Mouse (Mus musculus) midbrain, embryonic 11.5 days (tissue): Measurements from ENCODE around the gene Lrig1. TPM values are rescaled to one million over a fixed set of nuclear protein-coding genes. Genes with fewer than 3 reads are reported as not detected.
A peak's percentile ranks its signal among the peaks of the same experiment; 100 is the strongest.

Experiments
- ATAC-seq: fragments of 200-750 bp; cut with Nextera tagmentation; 2 replicates; pipeline ENCODE4 v1.8.0; 2017; ENCODE audit warnings: moderate TSS enrichment, moderate library complexity; ENCODE audit not compliant: low FRiP score
- DNase-seq: peaks from one replicate; pipeline ENCODE4 v3.0.0; 2015; ENCODE audit warnings: low spot score; ENCODE audit errors: missing footprints
- H3K27ac ChIP-seq: fragments of 300-500 bp; sonication (generic); 2 replicates; pipeline ENCODE4 v1.5.1; 2014; ENCODE audit warnings: low read depth, low read length
- H3K27me3 ChIP-seq: fragments of 300-500 bp; sonication (generic); 2 replicates; pipeline ENCODE4 v1.6.1; 2014; ENCODE audit warnings: mild to moderate bottlenecking, low read length, moderate library complexity, mixed read lengths; ENCODE audit not compliant: control insufficient read depth, insufficient read depth
- H3K36me3 ChIP-seq: fragments of 300-500 bp; sonication (generic); 2 replicates; pipeline ENCODE4 v1.6.1; 2014; ENCODE audit warnings: mild to moderate bottlenecking, low read length, moderate library complexity, mixed read lengths; ENCODE audit not compliant: control insufficient read depth, insufficient read depth
- H3K4me1 ChIP-seq: fragments of 300-500 bp; sonication (generic); 2 replicates; pipeline ENCODE4 v1.6.1; 2014; ENCODE audit warnings: low read length; ENCODE audit not compliant: control insufficient read depth, insufficient read depth
- H3K4me2 ChIP-seq: fragments of 300-500 bp; sonication (generic); 2 replicates; pipeline ENCODE4 v1.6.1; 2014; ENCODE audit warnings: mild to moderate bottlenecking, moderate library complexity
- H3K4me3 ChIP-seq: fragments of 300-500 bp; sonication (generic); 2 replicates; pipeline ENCODE4 v1.5.1; 2014; ENCODE audit warnings: low read depth, low read length
- H3K9ac ChIP-seq: fragments of 300-500 bp; sonication (generic); 2 replicates; pipeline ENCODE4 v1.6.1; 2014; ENCODE audit warnings: low read length
- H3K9me3 ChIP-seq: fragments of 300-500 bp; sonication (generic); 2 replicates; pipeline ENCODE4 v1.6.1; 2016; ENCODE audit warnings: low read length; ENCODE audit not compliant: control insufficient read depth
- WGBS: fragments of 180-500 bp; shearing (Covaris S2); extraction: QIAGEN DNeasy Blood & Tissue Kit; methylation state at CpG from one replicate; pipeline ENCODE4 v1.1.7; 2014; 5-methylcytosine and 5-hydroxymethylcytosine counted together
- polyA plus RNA-seq: library from polyadenylated mRNA; unstranded; fragments of >200 nt; fragmentation: Nextera tagmentation; extraction: Ambion mirVana; gene quantifications from 2 replicates; pipeline ENCODE4 v1.2.1, GENCODE M21; 2014

Lrig1 gene
- polyA plus RNA-seq, 1 experiment from 2014 or later, result 17.4 TPM

DNA sequence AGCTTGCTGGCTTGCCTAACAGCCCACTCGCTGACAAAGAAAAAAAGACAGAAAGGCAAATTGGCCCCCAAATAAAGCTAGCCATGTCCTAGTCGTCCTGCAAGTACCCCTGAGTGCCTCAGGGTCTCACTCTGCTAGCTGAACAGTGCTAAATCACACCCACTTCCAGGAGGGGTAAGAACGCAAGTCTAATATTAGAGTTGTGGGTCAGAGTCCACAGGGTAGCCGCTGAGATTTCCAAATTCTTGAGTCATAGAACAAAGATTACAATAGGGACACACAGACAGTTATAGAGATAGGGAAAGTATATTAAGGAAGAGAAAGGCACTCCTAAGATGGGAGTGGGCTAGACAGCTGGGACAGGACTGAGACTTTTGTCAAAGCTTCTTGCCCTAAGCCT, 51.5 kb downstream of the Lrig1 start:
- Histone ChIP-seq H3K9ac (no peak overlapping the region; the same call in 1 of the 2 replicates), H3K27me3 (no peaks in the 10 kb centered on the region), H3K4me3 (no peak overlapping the region), H3K9me3 (no peaks in the 10 kb centered on the region), H3K4me1 (peaks cover 24% of the 10 kb centered on the region), H3K4me2 (no peak overlapping the region), H3K36me3 (no peaks in the 10 kb centered on the region), H3K27ac (0 out of 2 replicates have a peak overlapping the region, but pooled peaks have one; percentile 8)
- WGBS, result 51% methylated on average over 4 of the region's 4 CpGs
- no peak for ATAC-seq
- DNase-seq, result no peak

DNA sequence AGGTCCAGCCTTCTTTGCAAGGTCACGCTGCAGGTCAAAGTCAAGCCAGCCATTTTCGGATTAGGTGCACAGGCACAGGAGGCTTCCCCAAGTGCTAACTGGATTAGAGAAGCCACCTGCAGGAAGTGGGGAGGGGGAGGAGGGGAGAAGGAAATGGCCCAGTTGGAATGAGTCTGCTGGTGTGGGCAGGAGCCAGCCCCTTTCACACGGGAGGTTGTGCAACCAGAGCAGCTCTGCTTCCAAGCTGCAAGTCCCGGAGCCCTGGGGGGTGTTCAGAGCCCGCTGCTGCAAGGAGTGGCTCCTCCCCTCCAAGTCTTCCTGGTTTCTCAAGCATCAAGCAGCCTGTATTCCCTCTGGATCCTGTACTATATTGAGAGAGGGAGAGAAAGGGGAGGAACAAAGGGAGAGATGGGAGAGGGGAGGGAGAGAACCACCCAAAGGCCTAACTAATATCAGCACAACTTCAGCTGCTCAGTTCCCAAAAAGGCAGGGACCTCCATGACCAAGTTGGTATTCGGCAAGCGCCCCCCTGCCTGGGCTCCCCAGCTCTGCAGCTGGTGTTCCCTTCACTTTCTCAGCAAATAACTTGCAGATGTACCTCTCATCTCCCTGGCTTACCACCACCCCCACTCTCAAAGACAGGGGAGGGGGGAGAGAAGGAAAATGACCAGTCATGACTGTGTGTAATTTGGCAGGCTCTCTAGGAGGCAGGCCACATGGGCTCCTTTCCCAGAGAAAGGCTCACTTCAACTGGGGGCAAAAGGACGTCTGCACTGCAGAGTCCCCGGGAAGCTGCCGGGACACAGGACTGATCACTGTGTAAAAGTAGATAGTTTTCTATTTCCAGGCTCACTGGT, 52.2 kb downstream of the Lrig1 start:
- DNase-seq (no peak), ATAC-seq (peak; percentile 65)
- Histone ChIP-seq H3K9me3 (no peaks in the 10 kb centered on the region), H3K27ac (peak overlapping the region; percentile 4; the same call in 1 of the 2 replicates), H3K4me1 (peaks cover 24% of the 10 kb centered on the region), H3K9ac (no peak overlapping the region; the same call in 1 of the 2 replicates), H3K4me2 (no peak overlapping the region), H3K36me3 (0 out of 2 replicates have a peak, but pooled peaks cover 2% of the 10 kb centered on the region), H3K4me3 (no peak overlapping the region), H3K27me3 (no peaks in the 10 kb centered on the region)
- WGBS, result 15% methylated on average over 10 of the region's 10 CpGs

DNA sequence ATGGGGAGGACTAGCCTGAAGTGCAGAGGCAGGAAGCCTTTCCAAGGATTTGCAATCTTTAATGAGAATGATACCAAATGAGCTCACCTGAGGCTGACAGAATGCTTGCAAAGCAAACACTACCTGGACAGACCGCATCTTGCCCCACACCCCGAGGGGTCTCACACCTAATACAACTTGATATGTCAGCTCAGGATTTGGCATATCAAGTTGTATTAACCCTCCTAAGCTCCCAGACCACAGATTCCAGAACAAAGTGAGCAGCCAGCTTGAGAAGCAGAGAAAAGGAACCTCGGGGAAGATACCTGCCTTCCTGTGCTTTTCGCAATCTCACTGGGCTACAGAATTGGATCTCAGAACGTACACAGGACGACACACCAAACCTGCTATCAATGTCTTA, 53.1 kb downstream of the Lrig1 start:
- no peak overlapping the region for H3K27ac ChIP-seq
- no peaks in the 10 kb centered on the region for H3K9me3 ChIP-seq
- DNase-seq (no peak), ATAC-seq (no peak)
- peaks cover 19% of the 10 kb centered on the region for H3K4me1 ChIP-seq
- H3K27me3 ChIP-seq, result no peaks in the 10 kb centered on the region
- H3K4me2 ChIP-seq, result no peak overlapping the region
- 0 out of 2 replicates have a peak, but pooled peaks cover 2% of the 10 kb centered on the region for H3K36me3 ChIP-seq
- no peak overlapping the region for H3K4me3 ChIP-seq
- WGBS, result 78% methylated on average over 6 of the region's 6 CpGs
- no peak overlapping the region for H3K9ac ChIP-seq

DNA sequence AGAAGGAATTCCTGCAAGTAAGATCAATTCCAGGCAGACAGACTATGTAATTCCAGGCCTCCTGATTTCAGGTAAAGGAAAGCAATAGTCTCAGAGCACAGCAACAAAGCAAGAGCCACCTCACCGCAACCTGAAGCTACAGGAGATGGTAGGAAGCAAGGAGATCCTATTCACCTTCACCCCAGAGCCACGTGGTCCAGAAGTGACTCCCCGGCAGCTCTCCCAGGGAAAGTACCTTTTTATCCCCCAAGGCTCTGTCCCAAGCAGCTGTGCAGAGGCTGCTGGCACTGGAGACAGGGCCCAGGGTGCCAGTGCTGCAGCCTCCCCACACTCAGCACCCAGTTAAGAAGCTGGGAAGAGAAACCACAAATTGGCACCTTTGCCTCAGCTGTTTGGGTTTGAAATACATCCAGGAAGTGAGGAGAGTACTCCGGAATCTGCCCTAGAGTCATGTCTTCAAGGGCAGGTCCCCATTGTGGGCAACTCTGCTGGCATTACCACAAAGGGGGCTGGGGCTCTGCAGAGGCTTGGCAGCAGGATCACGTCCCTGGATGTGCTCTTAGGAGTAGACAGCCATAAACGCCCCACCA, 53.6 kb downstream of the Lrig1 start:
- Histone ChIP-seq H3K27ac (no peak overlapping the region), H3K4me3 (no peak overlapping the region), H3K36me3 (0 out of 2 replicates have a peak, but pooled peaks cover 2% of the 10 kb centered on the region), H3K4me2 (no peak overlapping the region), H3K4me1 (peaks cover 19% of the 10 kb centered on the region), H3K9me3 (no peaks in the 10 kb centered on the region), H3K27me3 (no peaks in the 10 kb centered on the region), H3K9ac (no peak overlapping the region)
- DNase-seq (no peak), ATAC-seq (no peak)
- WGBS, result 76% methylated on average over 6 of the region's 6 CpGs

DNA sequence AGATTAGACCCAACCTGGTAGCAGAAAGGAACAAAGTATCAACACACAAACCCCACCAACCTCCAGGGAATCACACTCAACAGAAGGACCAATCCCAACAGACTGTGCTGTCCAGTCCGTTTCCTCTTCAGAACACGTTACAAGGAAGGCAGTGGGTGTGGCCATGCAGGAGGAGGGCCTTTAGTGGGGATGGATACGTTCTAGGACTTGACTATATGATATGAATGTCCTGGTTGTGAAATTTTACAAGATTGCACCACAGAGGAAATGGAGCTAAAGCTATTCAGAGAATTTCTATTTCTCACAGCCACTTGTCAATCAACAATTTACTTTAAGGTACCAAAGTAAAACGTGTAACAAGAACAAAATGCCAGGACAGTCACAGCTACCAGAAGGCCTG, 54.2 kb downstream of the Lrig1 start:
- WGBS, result 68% methylated on average over 4 of the region's 4 CpGs
- no peak overlapping the region for H3K9ac ChIP-seq
- H3K36me3 ChIP-seq, result 0 out of 2 replicates have a peak, but pooled peaks cover 2% of the 10 kb centered on the region
- DNase-seq (no peak), ATAC-seq (no peak)
- no peaks in the 10 kb centered on the region for H3K9me3 ChIP-seq
- H3K4me3 ChIP-seq, result no peak overlapping the region
- H3K4me1 ChIP-seq, result peaks cover 19% of the 10 kb centered on the region
- no peak overlapping the region for H3K4me2 ChIP-seq
- H3K27me3 ChIP-seq, result no peaks in the 10 kb centered on the region
- H3K27ac ChIP-seq, result no peak overlapping the region

DNA sequence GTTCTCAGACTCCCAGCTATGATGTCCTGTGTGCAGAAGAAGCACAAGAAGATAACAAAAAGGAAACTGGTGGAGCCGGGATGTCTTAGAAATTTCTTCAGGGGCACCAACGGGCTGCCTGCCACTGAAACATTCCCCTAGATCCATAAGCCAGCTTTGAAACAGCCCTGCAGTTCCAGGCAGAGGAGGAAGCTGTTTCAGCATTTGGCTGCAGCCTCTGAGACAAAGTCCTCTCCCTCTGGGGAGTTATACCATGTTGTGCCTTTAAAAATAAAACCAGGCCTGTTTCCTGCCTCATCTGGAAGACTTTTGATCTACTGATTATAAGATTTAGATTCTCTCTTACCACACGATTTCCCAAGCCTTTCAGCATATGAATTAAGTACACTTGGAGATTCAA, 55.3 kb downstream of the Lrig1 start:
- 79% methylated on average over 3 of the region's 3 CpGs for WGBS
- Histone ChIP-seq H3K27ac (no peak overlapping the region), H3K4me1 (peaks cover 24% of the 10 kb centered on the region), H3K4me2 (no peak overlapping the region), H3K27me3 (no peaks in the 10 kb centered on the region), H3K9me3 (no peaks in the 10 kb centered on the region), H3K9ac (no peak overlapping the region), H3K4me3 (no peak overlapping the region), H3K36me3 (0 out of 2 replicates have a peak, but pooled peaks cover 2% of the 10 kb centered on the region)
- no peak for DNase-seq
- ATAC-seq, result no peak

DNA sequence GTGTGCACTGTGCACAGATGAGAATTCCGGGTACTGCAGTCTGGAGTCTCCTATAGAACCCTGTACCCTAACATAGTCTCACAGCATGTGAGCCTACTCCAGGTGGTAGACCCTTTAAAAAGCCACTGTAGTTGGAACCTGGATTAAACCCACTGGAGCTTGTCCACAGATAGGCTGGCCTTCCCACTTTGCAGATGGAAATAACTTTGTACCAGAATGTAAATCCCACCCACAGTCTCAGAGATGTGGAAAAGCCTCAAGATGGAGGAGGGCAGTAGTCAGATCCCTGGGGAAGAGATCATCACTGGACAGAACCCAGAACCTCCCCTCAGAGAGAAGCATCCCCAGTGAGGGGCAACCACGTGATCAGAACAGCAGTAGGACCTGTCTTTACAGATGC, 56.0 kb downstream of the Lrig1 start:
- no peak overlapping the region for H3K9ac ChIP-seq
- no peak overlapping the region for H3K4me2 ChIP-seq
- no peak overlapping the region for H3K4me3 ChIP-seq
- no peaks in the 10 kb centered on the region for H3K9me3 ChIP-seq
- peaks cover 22% of the 10 kb centered on the region for H3K4me1 ChIP-seq
- DNase-seq, result no peak
- 88% methylated on average over 2 of the region's 2 CpGs for WGBS
- H3K27ac ChIP-seq, result no peak overlapping the region
- H3K27me3 ChIP-seq, result no peaks in the 10 kb centered on the region
- H3K36me3 ChIP-seq, result 0 out of 2 replicates have a peak, but pooled peaks cover 2% of the 10 kb centered on the region
- ATAC-seq, result no peak

DNA sequence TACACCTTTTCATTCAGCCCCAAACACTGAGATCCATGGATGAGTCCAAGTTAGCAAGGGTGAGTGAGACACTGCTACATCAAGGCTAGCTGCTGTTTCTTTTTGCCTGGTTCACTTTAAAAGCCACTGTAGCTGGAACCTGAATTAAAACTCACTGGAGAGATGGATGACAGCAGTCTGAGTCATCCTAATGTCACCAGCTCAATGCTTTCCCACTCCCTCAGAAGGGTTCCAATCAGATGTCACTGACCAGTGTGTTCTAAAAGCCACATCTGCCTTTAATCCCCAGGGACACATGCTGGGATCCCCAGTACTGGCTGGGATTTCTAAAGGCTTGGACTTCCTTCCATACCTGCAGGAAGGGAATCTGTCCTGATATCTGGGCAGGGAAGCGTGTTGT, 57.9 kb downstream of the Lrig1 start:
- 76% methylated on average over 1 of the region's 1 CpGs for WGBS
- Histone ChIP-seq H3K9ac (no peak overlapping the region), H3K27me3 (no peaks in the 10 kb centered on the region), H3K4me2 (no peak overlapping the region), H3K9me3 (no peaks in the 10 kb centered on the region), H3K27ac (no peak overlapping the region), H3K36me3 (0 out of 2 replicates have a peak, but pooled peaks cover 2% of the 10 kb centered on the region), H3K4me3 (no peak overlapping the region), H3K4me1 (peaks cover 5% of the 10 kb centered on the region)
- no peak for ATAC-seq
- DNase-seq, result no peak

DNA sequence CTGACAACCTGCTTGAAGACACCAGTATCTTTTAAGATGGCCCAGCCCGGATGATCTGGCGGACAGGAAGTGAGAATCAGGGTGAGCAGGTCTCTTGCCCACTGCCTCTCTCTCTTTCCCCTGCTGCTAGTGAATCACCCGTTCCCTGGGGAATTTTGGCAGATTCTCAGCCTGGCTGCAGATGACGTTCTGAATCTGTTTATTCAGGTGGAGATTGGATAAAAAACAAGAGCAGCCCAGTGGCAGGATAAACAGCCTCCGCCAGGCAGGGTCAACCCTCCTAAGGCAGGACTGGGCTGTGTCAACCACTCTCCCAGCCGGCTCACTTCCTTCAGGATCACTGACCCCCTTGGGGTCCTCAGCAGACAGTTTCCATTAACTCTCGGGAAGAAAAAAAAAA, 59.7 kb downstream of the Lrig1 start:
- Histone ChIP-seq H3K9me3 (no peaks in the 10 kb centered on the region), H3K4me1 (peaks cover 13% of the 10 kb centered on the region), H3K4me3 (no peak overlapping the region), H3K36me3 (0 out of 2 replicates have a peak, but pooled peaks cover 2% of the 10 kb centered on the region), H3K4me2 (no peak overlapping the region), H3K27me3 (no peaks in the 10 kb centered on the region), H3K9ac (no peak overlapping the region), H3K27ac (no peak overlapping the region)
- 56% methylated on average over 7 of the region's 7 CpGs for WGBS
- ATAC-seq (no peak), DNase-seq (no peak)
